Mouse (Mus musculus): ENCODE measurements around the gene Zfp541.

DNA sequence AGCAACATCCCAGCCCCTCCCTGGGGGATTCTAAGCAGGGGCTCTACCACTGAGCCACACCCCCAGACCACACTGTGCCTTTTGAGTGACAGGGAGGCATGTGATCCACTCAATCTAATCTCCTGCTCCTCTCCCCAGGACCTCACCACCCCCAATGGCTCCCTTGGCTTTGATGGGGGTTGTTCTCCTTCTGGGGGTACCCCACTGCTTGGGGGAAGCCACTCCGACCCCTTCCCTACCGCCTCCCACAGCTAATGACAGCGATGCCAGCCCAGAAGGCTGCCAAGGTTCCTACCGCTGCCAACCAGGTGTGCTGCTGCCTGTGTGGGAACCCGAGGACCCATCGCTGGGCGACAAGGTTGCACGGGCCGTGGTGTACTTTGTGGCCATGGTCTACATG lies 72.1 kb downstream of the Zfp541 start:
- TF ChIP-seq MAX (IDR thresholded peaks at IDR 0.05; ENCODE audit: low read depth): no peak
- TF ChIP-seq CEBPB (IDR thresholded peaks at IDR 0.05; ENCODE audit: insufficient read depth, poor library complexity, severe bottlenecking): no peak
- no peak for TF ChIP-seq TCF12 (IDR thresholded peaks at IDR 0.05; ENCODE audit: insufficient read depth, poor library complexity, severe bottlenecking)
- TF ChIP-seq POLR2A (IDR thresholded peaks at IDR 0.05; ENCODE audit: insufficient read length, low read depth): no peak
- TF ChIP-seq E2F4 (IDR thresholded peaks at IDR 0.05; ENCODE audit: insufficient read depth): no peak
- no peak for TF ChIP-seq USF1 (IDR thresholded peaks at IDR 0.05; ENCODE audit: low read depth)
- TF ChIP-seq MYOD1 (IDR thresholded peaks at IDR 0.05; ENCODE audit: control insufficient read depth in 1 of 3, insufficient read length in 2 of 3, low read depth in 2 of 3): no peak
- no peak for TF ChIP-seq POLR2AphosphoS2 (IDR thresholded peaks at IDR 0.05; ENCODE audit: insufficient read length, low read depth)
- TF ChIP-seq TCF3 (IDR thresholded peaks at IDR 0.05; ENCODE audit: insufficient read length, low read depth): no peak
- no peak for TF ChIP-seq MYOG (IDR thresholded peaks at IDR 0.05; ENCODE audit: control insufficient read depth in 1 of 3, insufficient read depth in 1 of 3, insufficient read length in 2 of 3, low read depth in 2 of 3)
- TF ChIP-seq SRF (IDR thresholded peaks at IDR 0.05; ENCODE audit: control insufficient read depth, insufficient read length, low read depth): no peak

Measured in myocyte (in vitro differentiated cells).